Mouse (Mus musculus) limb, embryonic 12.5 days (tissue): ENCODE data around the gene Fam83g. TPM values are rescaled to one million over a fixed set of nuclear protein-coding genes. Genes with fewer than 3 reads are reported as not detected.

Source experiments
- ATAC-seq: fragments of 200-750 bp; cut with Nextera tagmentation; 2 replicates; pipeline ENCODE4 v1.8.0; 2017; ENCODE audit warnings: low read depth, moderate TSS enrichment; ENCODE audit not compliant: insufficient number of reproducible peaks, insufficient read depth, low FRiP score, low TSS enrichment
- H3K27ac ChIP-seq: fragments of 300-500 bp; sonication (generic); 2 replicates; pipeline ENCODE4 v1.5.1; 2016; ENCODE audit warnings: mild to moderate bottlenecking, moderate library complexity
- H3K27me3 ChIP-seq: fragments of 300-500 bp; sonication (generic); 2 replicates; pipeline ENCODE4 v1.6.1; 2016; ENCODE audit warnings: mild to moderate bottlenecking, moderate library complexity
- H3K36me3 ChIP-seq: fragments of 300-500 bp; sonication (generic); 2 replicates; pipeline ENCODE4 v1.6.1; 2016; ENCODE audit warnings: mild to moderate bottlenecking, moderate library complexity
- H3K4me1 ChIP-seq: fragments of 300-500 bp; sonication (generic); replicated peaks from 2 replicates; pipeline ENCODE4 v1.6.1; 2016
- H3K4me2 ChIP-seq: fragments of 300-500 bp; sonication (generic); 2 replicates; pipeline ENCODE4 v1.6.1; 2016; ENCODE audit warnings: mild to moderate bottlenecking, moderate library complexity
- H3K4me3 ChIP-seq: fragments of 300-500 bp; sonication (generic); replicated peaks from 2 replicates; pipeline ENCODE4 v1.5.1; 2016; ENCODE audit warnings: mild to moderate bottlenecking
- H3K9ac ChIP-seq: fragments of 300-500 bp; sonication (generic); replicated peaks from 2 replicates; pipeline ENCODE4 v1.6.1; 2016; ENCODE audit warnings: mild to moderate bottlenecking, moderate library complexity
- H3K9me3 ChIP-seq: fragments of 300-500 bp; sonication (generic); 2 replicates; pipeline ENCODE4 v1.6.1; 2016; ENCODE audit warnings: mild to moderate bottlenecking, moderate library complexity
- WGBS: fragments of 180-500 bp; shearing (Covaris S2); methylation state at CpG from one replicate; pipeline ENCODE4 v1.1.7; 2016; 5-methylcytosine and 5-hydroxymethylcytosine counted together
- polyA plus RNA-seq: library from polyadenylated mRNA; unstranded; fragments of >200 nt; fragmentation: Nextera tagmentation; extraction: Ambion mirVana; gene quantifications from 2 replicates; pipeline ENCODE4 v1.2.1, GENCODE M21; 2016

The Fam83g gene
- polyA plus RNA-seq, 1 experiment from 2014 or later, result 2.6 TPM

DNA sequence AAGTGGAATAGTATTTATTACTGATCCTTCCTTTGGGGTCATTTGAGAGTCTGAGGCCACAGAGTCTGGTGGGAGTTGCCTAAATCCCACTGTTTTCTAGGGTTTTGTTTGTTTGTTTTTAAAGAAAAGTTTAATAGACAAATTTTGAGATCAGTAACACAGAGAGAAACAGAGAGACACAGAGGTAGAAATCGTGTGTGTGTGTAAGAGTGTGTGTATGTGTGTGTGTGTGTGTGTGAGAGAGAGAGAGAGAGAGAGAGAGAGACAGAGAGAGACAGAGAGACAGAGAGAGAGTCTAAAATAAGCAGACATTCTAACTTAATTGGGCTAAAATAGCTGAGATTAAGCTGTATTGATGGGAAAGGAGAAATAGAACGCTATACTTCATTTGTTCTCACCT, 30.3 kb upstream of the Fam83g start:
- H3K4me3 ChIP-seq, result no peak overlapping the region
- WGBS, result 68% methylated on average over 2 of the region's 2 CpGs
- no peaks in the 10 kb centered on the region for H3K27me3 ChIP-seq
- H3K4me2 ChIP-seq, result no peak overlapping the region
- no peaks in the 10 kb centered on the region for H3K36me3 ChIP-seq
- H3K27ac ChIP-seq, result no peak overlapping the region
- no peak overlapping the region for H3K9ac ChIP-seq
- ATAC-seq, result no peak
- H3K4me1 ChIP-seq, result 0 out of 2 replicates have a peak, but pooled peaks cover 3% of the 10 kb centered on the region
- no peaks in the 10 kb centered on the region for H3K9me3 ChIP-seq

DNA sequence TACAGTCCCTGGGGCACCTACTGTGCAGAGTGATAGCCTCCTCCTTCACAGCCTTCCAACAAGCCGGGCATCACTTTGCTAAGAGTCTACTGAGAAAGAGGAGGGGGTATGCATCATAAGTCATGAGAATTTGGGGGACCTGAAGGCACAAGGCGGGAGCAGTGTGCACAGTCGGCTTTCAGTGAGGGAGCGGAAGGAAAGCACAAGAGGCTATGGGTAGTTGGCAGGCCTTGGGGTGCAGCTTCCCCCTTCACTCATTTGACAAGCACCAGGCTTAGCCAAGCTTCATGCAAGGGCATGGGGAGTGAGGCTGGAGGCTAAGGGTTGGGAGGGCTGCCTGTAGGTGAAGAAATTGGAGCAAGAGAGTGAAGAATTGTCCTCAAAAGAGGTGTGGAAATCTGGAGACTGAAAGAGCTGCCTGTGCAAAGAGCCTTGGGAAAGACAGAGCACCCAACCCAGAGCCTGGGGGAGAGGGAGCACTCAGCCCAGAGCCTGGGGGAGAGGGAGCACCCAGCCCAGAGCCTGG, 29.0 kb upstream of the Fam83g start:
- no peak overlapping the region for H3K9ac ChIP-seq
- no peaks in the 10 kb centered on the region for H3K36me3 ChIP-seq
- H3K9me3 ChIP-seq, result no peaks in the 10 kb centered on the region
- no peak overlapping the region for H3K4me3 ChIP-seq
- peaks cover 9% of the 10 kb centered on the region; the same call in 1 of the 2 replicates for H3K4me1 ChIP-seq
- no peak overlapping the region for H3K4me2 ChIP-seq
- ATAC-seq, result no peak
- WGBS, result 92% methylated on average over 4 of the region's 4 CpGs
- H3K27ac ChIP-seq, result no peak overlapping the region
- H3K27me3 ChIP-seq, result no peaks in the 10 kb centered on the region

DNA sequence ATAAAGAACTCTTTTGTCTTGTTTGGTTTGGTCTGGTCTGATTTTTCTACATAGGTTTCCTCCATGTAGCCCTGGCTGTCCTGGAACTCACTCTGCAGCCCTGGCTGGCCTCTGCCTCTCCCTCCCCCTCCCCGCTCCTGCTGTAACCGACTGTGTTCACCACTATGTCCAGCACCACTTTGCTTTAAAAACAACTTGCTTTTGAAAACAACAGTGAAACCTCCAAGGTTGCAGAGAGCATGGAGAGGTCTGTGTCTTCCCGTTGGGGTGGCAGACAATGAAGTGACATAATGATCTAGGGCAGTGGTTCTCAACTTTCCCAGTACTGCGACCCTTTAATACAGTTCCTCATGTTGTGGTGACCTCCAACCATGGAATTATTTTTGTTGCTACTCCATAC, 28.2 kb upstream of the Fam83g start:
- H3K4me2 ChIP-seq, result no peak overlapping the region
- H3K27me3 ChIP-seq, result no peaks in the 10 kb centered on the region
- H3K4me3 ChIP-seq, result no peak overlapping the region
- H3K9me3 ChIP-seq, result no peaks in the 10 kb centered on the region
- no peak overlapping the region for H3K9ac ChIP-seq
- peaks cover 9% of the 10 kb centered on the region; the same call in 1 of the 2 replicates for H3K4me1 ChIP-seq
- WGBS, result 64% methylated on average over 4 of the region's 4 CpGs
- no peaks in the 10 kb centered on the region for H3K36me3 ChIP-seq
- H3K27ac ChIP-seq, result no peak overlapping the region
- no peak for ATAC-seq

DNA sequence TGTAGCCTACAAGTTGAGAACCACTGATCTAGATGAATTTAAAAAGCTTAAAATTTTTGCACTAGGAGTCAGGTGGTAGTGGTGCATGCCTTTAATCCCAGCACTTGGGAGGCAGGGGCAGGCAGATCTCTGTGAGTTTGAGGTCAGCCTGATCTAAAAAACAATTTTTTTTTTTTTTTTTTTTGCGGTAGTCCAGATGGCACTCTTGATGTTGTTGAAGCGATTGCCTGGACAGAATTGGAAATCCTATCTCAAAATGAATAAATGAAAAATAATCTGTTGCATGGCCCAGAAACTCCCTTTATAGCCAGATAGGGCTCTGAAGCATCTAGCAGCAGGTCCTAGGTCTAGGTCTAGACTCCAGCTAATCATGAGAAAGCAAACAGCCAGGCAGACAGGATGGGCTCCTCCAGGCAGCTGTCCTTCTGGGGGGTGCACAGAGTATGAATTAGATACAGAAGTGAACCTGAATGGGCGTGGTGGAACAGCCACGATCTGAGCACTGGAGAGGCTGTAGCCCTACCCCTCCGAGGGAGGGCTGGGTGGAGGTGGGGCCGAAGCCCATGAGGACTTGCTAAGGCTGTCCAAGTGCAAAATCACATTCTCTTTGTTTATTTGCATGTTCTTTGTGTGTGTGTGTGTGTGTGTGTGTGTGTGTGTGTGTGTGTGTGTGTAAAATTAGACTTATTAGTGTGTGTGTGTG, 27.6 kb upstream of the Fam83g start:
- WGBS, result 76% methylated on average over 6 of the region's 6 CpGs
- Histone ChIP-seq H3K4me1 (peaks cover 9% of the 10 kb centered on the region; the same call in 1 of the 2 replicates), H3K27me3 (no peaks in the 10 kb centered on the region), H3K4me3 (no peak overlapping the region), H3K9ac (no peak overlapping the region), H3K9me3 (no peaks in the 10 kb centered on the region), H3K4me2 (no peak overlapping the region), H3K27ac (no peak overlapping the region), H3K36me3 (no peaks in the 10 kb centered on the region)
- ATAC-seq, result no peak

DNA sequence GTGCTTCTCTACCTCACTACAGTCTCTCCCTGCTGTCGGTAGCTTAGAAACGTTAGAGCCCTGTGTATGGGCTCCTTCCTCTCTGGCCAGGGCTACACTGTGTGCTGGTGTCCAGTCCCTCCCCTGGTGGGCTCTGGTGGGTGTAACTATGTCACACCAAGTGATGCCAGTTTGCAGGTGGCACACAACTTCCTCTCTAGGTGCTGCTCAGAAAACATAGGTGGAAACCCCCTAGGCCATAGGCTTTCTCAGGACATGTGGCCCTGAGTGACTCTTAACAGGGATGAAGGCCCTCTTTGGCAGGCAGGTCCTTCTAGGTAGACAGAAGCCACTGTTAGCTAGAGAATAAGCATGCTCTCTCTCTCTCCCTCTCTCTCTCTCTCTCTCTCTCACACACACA, 26.5 kb upstream of the Fam83g start:
- H3K36me3 ChIP-seq, result no peaks in the 10 kb centered on the region
- no peak overlapping the region for H3K4me2 ChIP-seq
- H3K9ac ChIP-seq, result no peak overlapping the region
- H3K27me3 ChIP-seq, result no peaks in the 10 kb centered on the region
- WGBS, result 57% methylated on average over 2 of the region's 2 CpGs
- no peaks in the 10 kb centered on the region for H3K9me3 ChIP-seq
- no peak overlapping the region for H3K4me3 ChIP-seq
- H3K4me1 ChIP-seq, result peaks cover 9% of the 10 kb centered on the region; the same call in 1 of the 2 replicates
- no peak for ATAC-seq
- no peak overlapping the region for H3K27ac ChIP-seq

DNA sequence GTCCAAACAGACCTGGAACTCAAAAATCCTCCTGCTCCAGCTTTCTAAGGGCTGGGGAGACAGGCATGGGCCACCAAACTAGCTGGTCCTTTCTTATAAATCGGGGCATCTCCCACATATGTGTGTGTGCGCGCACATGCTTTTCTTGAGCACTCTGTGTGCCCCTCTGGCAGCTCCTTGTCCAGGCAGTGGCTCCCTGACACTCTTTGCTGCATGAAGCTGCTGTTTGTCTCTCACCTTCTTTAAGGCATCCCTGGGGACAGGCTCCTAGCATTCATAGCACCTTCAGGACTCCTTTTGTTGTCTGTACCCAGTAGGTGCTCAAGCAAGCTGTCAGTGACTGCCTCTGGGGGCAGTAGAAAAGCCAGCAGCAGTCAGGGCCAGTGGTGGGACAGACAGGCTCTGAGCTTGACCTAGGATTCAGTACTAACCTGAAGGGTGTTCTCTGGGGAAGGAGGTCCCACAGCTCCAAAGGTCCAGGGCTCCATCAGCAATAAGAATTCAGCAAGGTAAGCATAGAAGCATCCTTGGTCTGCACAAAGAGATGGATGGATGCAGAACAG, 25.4 kb upstream of the Fam83g start:
- Histone ChIP-seq H3K4me2 (no peak overlapping the region), H3K27me3 (no peaks in the 10 kb centered on the region), H3K27ac (no peak overlapping the region), H3K4me3 (no peak overlapping the region), H3K36me3 (no peaks in the 10 kb centered on the region), H3K9ac (no peak overlapping the region), H3K9me3 (no peaks in the 10 kb centered on the region), H3K4me1 (peaks cover 9% of the 10 kb centered on the region; the same call in 1 of the 2 replicates)
- 84% methylated on average over 3 of the region's 3 CpGs for WGBS
- no peak for ATAC-seq

DNA sequence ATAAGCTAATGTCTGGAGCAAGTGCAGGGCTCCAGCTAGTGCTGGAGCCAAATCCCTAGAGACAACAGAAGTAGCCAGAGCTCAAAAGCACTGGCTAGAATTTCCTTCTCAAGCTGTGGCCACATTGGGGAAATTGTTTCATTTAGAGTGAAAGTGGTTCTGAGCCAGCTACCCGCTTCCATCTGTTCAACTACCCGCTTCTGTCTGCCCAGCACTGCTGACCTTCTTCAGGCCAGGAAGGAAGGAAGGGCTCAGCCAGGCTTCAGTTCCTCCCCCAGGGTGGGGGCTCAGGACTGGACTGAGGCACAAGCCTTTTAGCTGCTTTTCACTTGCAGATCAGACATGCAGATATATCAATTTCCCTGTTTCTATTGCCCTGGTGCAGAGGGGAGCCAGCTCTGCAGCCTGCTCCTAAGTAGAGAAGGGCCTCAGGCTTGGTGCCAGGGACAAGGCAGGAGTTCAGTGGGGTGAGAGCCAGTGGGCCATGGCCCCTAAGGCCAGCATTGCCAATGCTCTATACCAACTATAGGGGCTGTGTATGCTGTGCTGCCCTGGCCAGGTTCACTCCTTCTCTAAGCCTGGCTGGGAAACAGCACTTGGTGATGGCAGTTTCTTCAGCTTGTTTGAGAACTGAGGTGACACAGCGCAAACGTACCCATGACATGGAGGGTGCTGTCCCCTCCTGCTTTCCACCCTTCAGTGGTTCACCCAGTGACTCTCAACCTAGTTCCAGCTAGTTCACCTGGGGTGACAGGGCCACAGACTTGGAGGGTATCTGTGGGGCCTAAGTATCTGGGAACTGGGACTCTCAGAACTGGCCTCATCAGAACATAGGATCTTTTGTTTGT, 24.7 kb upstream of the Fam83g start:
- Histone ChIP-seq H3K9me3 (no peaks in the 10 kb centered on the region), H3K4me3 (no peak overlapping the region), H3K9ac (no peak overlapping the region), H3K36me3 (no peaks in the 10 kb centered on the region), H3K4me1 (peaks cover 9% of the 10 kb centered on the region; the same call in 1 of the 2 replicates), H3K27ac (no peak overlapping the region), H3K4me2 (no peak overlapping the region), H3K27me3 (no peaks in the 10 kb centered on the region)
- ATAC-seq, result no peak
- 79% methylated on average over 4 of the region's 4 CpGs for WGBS

DNA sequence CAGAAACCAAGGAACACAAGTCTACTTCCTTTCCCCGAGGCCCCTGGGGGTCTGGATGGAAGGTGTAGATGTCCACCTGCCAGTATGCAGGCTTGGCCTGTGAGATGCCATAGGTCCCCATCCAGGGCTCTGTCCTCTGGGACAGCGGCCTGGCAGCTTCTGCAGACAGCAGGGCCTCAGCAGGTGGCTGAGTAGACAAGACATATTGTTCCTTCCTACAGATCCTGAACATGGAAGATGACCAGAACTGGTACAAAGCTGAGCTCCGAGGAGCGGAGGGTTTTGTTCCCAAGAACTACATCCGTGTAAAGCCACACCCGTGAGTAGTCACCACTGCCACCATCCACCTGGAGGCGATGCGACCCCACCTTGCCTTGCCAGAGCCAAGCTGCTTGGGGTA, 23.9 kb upstream of the Fam83g start:
- H3K27ac ChIP-seq, result no peak overlapping the region
- H3K9ac ChIP-seq, result no peak overlapping the region
- H3K27me3 ChIP-seq, result no peaks in the 10 kb centered on the region
- 89% methylated on average over 8 of the region's 8 CpGs for WGBS
- no peaks in the 10 kb centered on the region for H3K36me3 ChIP-seq
- no peak overlapping the region for H3K4me2 ChIP-seq
- H3K9me3 ChIP-seq, result no peaks in the 10 kb centered on the region
- peaks cover 9% of the 10 kb centered on the region; the same call in 1 of the 2 replicates for H3K4me1 ChIP-seq
- no peak for ATAC-seq
- H3K4me3 ChIP-seq, result no peak overlapping the region

DNA sequence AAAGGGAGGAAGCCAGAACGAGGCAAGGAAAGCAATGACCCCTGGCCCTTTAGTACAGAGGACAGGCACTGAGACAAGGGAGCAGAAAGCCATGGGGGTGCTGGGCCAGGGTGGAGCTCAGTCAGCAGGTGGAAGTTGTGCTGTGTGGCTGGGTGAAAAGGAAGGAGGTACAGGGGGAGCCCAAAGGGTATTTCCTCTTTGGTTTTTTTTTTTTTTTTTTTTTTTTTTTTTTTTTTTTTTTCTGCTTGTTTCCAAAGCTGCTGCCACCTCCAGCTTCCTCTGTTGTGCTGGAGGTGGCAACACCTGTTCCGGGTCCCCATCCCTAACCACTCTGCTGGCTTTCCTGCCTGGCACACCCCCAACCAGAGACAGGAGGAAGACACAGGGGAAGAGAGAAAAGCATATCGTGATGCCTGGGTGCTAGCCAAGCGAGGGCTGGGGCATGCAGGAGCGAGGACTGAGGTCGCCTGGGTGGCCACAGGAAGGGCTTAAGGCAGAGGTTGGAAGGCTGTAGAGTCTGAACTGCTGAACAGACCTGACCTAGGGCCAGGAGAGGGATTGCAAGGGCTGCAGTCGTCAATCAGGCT, 23.0 kb upstream of the Fam83g start:
- WGBS, result 69% methylated on average over 7 of the region's 7 CpGs
- Histone ChIP-seq H3K9ac (no peak overlapping the region), H3K4me3 (no peak overlapping the region), H3K27ac (no peak overlapping the region), H3K36me3 (no peaks in the 10 kb centered on the region), H3K4me2 (no peak overlapping the region), H3K9me3 (no peaks in the 10 kb centered on the region), H3K27me3 (no peaks in the 10 kb centered on the region), H3K4me1 (peaks cover 9% of the 10 kb centered on the region; the same call in 1 of the 2 replicates)
- no peak for ATAC-seq

DNA sequence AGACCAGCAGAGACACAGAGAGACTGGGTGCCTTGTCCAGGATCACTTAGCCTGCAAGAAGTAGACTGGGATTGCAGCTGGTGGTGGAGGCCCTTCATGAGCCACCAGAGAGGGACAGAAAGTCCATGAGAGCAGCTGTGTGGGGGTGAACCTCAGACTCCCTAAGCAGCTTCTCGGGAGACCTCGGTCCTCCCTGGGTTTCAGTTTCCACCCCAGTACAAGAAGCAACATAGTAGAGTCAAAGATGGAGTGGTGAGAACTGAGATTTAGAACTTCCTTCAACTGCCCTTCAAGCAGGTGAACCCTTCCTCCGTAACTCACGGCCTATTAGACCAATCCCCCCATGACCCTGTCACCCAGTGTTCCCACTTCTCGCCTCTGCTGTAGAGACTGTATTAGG, 21.7 kb upstream of the Fam83g start:
- Histone ChIP-seq H3K36me3 (no peaks in the 10 kb centered on the region), H3K27me3 (peaks cover 2% of the 10 kb centered on the region; the same call in 1 of the 2 replicates), H3K4me3 (no peak overlapping the region), H3K27ac (no peak overlapping the region), H3K4me1 (peaks cover 9% of the 10 kb centered on the region; the same call in 1 of the 2 replicates), H3K4me2 (no peak overlapping the region), H3K9me3 (no peaks in the 10 kb centered on the region), H3K9ac (no peak overlapping the region)
- ATAC-seq, result no peak
- 91% methylated on average over 5 of the region's 5 CpGs for WGBS

DNA sequence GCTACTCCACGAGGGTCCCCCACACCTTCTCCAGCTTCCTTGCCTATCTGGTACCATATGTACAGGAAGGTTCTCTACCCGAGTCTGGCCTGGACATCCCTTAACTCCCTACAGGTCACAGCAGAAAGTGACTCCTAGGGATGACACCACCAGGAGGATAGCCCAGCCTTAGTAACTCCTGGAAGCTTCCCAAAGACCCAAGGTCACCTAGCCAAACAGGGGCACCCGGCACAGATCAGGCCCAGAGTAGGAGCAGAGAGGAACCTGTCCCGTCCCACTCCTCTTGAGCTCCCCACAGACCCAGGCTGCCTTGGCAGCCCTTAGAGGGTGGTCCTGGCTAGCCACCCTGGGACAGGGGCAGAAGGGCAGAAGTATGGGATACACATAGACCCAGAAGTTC, 18.5 kb upstream of the Fam83g start:
- no peak overlapping the region for H3K27ac ChIP-seq
- no peaks in the 10 kb centered on the region for H3K36me3 ChIP-seq
- H3K4me3 ChIP-seq, result no peak overlapping the region
- peaks cover 2% of the 10 kb centered on the region; the same call in 1 of the 2 replicates for H3K27me3 ChIP-seq
- H3K4me2 ChIP-seq, result no peak overlapping the region
- H3K4me1 ChIP-seq, result 0 out of 2 replicates have a peak, but pooled peaks cover 5% of the 10 kb centered on the region
- H3K9ac ChIP-seq, result no peak overlapping the region
- H3K9me3 ChIP-seq, result no peaks in the 10 kb centered on the region
- WGBS, result 84% methylated on average over 4 of the region's 4 CpGs
- no peak for ATAC-seq
